Mouse (Mus musculus): ENCODE measurements around the gene Ruvbl2.
"Not testable (repeated sequence)": the region's sequence is repeated elsewhere in the genome, so short reads cannot be mapped to it uniquely, and the experiment has no call there.

Ruvbl2 gene

GRCm38 (mm10) chr7:45401521-45402085 lies 36.3 kb downstream of the Ruvbl2 start:
- no peak for DNase-seq (ENCODE audit: low read depth, low spot score)

- DNase-seq (ENCODE audit: low read depth, low spot score): no peak
Measured at GRCm38 (mm10) chr7:45396787-45397186, 41.1 kb downstream of the Ruvbl2 start.

GRCm38 (mm10) chr7:45396337-45396775 lies 41.5 kb downstream of the Ruvbl2 start:
- not testable (repeated sequence) for DNase-seq (ENCODE audit: low read depth, low spot score)

- peak; percentile 100 for DNase-seq (ENCODE audit: low read depth, low spot score)
Measured at GRCm38 (mm10) chr7:45395578-45396336, 42.1 kb downstream of the Ruvbl2 start, which contains the start of gene Snrnp70. Snrnp70 (minus strand) TSS chr7:45395742.

- DNase-seq (ENCODE audit: low read depth, low spot score): peak; percentile 87
Measured at GRCm38 (mm10) chr7:45395129-45395541, 42.8 kb downstream of the Ruvbl2 start.

- DNase-seq (ENCODE audit: low read depth, low spot score): no peak
Measured at GRCm38 (mm10) chr7:45386077-45386476, 51.8 kb downstream of the Ruvbl2 start.

- peak; percentile 76 for DNase-seq (ENCODE audit: low read depth, low spot score)
Measured at GRCm38 (mm10) chr7:45376057-45376456, 61.8 kb downstream of the Ruvbl2 start.

GRCm38 (mm10) chr7:45374620-45375019 lies 63.3 kb downstream of the Ruvbl2 start:
- no peak for DNase-seq (ENCODE audit: low read depth, low spot score)

- no peak for DNase-seq (ENCODE audit: low read depth, low spot score)
Measured at GRCm38 (mm10) chr7:45372371-45372770, 65.5 kb downstream of the Ruvbl2 start.
